Mouse (Mus musculus): ENCODE measurements at regions not wholly inside any gene's neighbourhood (a gene's known extent, or its start where the extent isn't known, plus 50 kb on each side); places are given as distances from the start of the nearest gene placed in this dataset.
"Not testable (repeated sequence)": the region's sequence is repeated elsewhere in the genome, so short reads cannot be mapped to it uniquely, and the experiment has no call there.

- DNase-seq, result no peak
These were observed 55.4 kb upstream of the Bnc1 start for GRCm38 (mm10) chr7:82047456-82047855.

GRCm38 (mm10) chr7:82053411-82053810 lies 61.3 kb upstream of the Bnc1 start:
- DNase-seq, result no peak

- no peak for DNase-seq
These were observed 64.6 kb upstream of the Bnc1 start for GRCm38 (mm10) chr7:82056551-82057230.

GRCm38 (mm10) chr7:82063407-82063806 lies 71.3 kb upstream of the Bnc1 start:
- no peak for DNase-seq

GRCm38 (mm10) chr7:82069629-82070450 lies 77.7 kb upstream of the Bnc1 start:
- DNase-seq, result no peak

GRCm38 (mm10) chr7:82070946-82071727 lies 79.0 kb upstream of the Bnc1 start:
- DNase-seq, result no peak

- no peak for DNase-seq
These were observed 83.3 kb upstream of the Bnc1 start for GRCm38 (mm10) chr7:82075359-82075758.

- no peak for DNase-seq
These were observed 89.8 kb upstream of the Bnc1 start for GRCm38 (mm10) chr7:82081851-82082250.

GRCm38 (mm10) chr7:82082883-82083282 lies 90.8 kb upstream of the Sh3gl3 start:
- no peak for DNase-seq

- no peak for DNase-seq
These were observed 89.2 kb upstream of the Sh3gl3 start for GRCm38 (mm10) chr7:82084473-82084872.

- DNase-seq, result no peak
These were observed 88.4 kb upstream of the Sh3gl3 start for GRCm38 (mm10) chr7:82085205-82085604.

GRCm38 (mm10) chr7:82098136-82098535 lies 75.5 kb upstream of the Sh3gl3 start:
- no peak for DNase-seq

- no peak for DNase-seq
These were observed 72.3 kb upstream of the Sh3gl3 start for GRCm38 (mm10) chr7:82101314-82101713.

GRCm38 (mm10) chr7:82105631-82106030 lies 68.0 kb upstream of the Sh3gl3 start:
- no peak for DNase-seq

GRCm38 (mm10) chr7:82109141-82109540 lies 64.5 kb upstream of the Sh3gl3 start:
- not testable (repeated sequence) for DNase-seq

GRCm38 (mm10) chr7:82109550-82109949 lies 64.1 kb upstream of the Sh3gl3 start:
- DNase-seq, result no peak

GRCm38 (mm10) chr7:82109977-82110376 lies 63.7 kb upstream of the Sh3gl3 start:
- DNase-seq, result no peak

GRCm38 (mm10) chr7:82112046-82112445 lies 61.6 kb upstream of the Sh3gl3 start:
- no peak for DNase-seq

- DNase-seq, result no peak
These were observed 58.0 kb upstream of the Sh3gl3 start for GRCm38 (mm10) chr7:82115646-82116045.

GRCm38 (mm10) chr7:82119266-82119665 lies 54.4 kb upstream of the Sh3gl3 start:
- DNase-seq, result peak; percentile 63 to 73

GRCm38 (mm10) chr7:82119866-82120265 lies 53.8 kb upstream of the Sh3gl3 start:
- no peak for DNase-seq

- peak; percentile 65 to 75 for DNase-seq
These were observed 51.9 kb upstream of the Sh3gl3 start for GRCm38 (mm10) chr7:82121746-82122145.

Data from cerebellum, postnatal 36 days (tissue).